Mouse (Mus musculus) heart, postnatal 0 days (tissue): ENCODE data around the gene St6galnac3.

ENCODE experiments used
- CTCF ChIP-seq: IDR thresholded peaks from 2 replicates; pipeline ENCODE4 v1.5.1; 2016; ENCODE audit warnings: antibody characterized with exemption, control low read depth, low read depth
- EP300 ChIP-seq: IDR thresholded peaks from 2 replicates; pipeline ENCODE4 v1.6.1; 2016; ENCODE audit warnings: antibody characterized with exemption, low read depth

DNA sequence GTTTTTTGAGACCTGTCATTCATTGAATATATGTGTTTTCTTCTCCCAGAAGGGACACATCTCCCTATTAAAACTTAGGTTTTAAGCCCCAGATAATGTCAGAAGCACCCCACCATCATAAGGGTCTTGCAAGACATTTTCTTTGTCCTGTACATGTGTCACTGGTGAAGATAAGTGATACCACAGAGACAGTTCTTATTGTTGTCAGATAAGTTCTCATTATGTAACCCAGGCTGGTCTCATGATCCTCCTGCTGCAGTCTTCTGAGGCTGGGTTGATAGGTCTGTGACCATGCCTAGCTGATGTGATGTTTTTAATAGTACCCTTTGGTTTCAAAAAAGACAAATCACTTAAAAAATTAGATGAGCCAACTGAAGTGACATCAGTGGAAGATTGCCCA lies 40.2 kb upstream of the St6galnac3 start:
- TF ChIP-seq CTCF (no peak), EP300 (no peak)
